Mouse (Mus musculus) embryonic fibroblast, embryonic 13.5 days (primary cell): ENCODE data around the gene Ncs1. TPM values are rescaled to one million over a fixed set of nuclear protein-coding genes. Genes with fewer than 3 reads are reported as not detected.

Experiments used
- H3K27ac ChIP-seq: 2 replicates; pipeline ENCODE4 v1.5.1; 2012; ENCODE audit warnings: low read length, control low read depth, inconsistent platforms; ENCODE audit not compliant: insufficient read depth
- H3K4me1 ChIP-seq: 2 replicates; pipeline ENCODE4 v1.6.1; 2011; ENCODE audit warnings: low read length; ENCODE audit not compliant: control insufficient read depth, insufficient read depth
- H3K4me3 ChIP-seq: 2 replicates; pipeline ENCODE4 v1.5.1; 2011; ENCODE audit warnings: mild to moderate bottlenecking, control low read depth, low read length; ENCODE audit not compliant: insufficient read depth
- CTCF ChIP-seq: IDR thresholded peaks from 2 replicates; pipeline ENCODE4 v1.5.1; 2011; ENCODE audit warnings: mild to moderate bottlenecking, control low read depth, low read length, moderate library complexity, borderline replicate concordance; ENCODE audit not compliant: insufficient read depth
- POLR2A ChIP-seq: IDR thresholded peaks from 2 replicates; pipeline ENCODE4 v1.6.1; 2011; ENCODE audit warnings: low read depth, mild to moderate bottlenecking, control low read depth, low read length, moderate library complexity
- polyA plus RNA-seq: library from polyadenylated mRNA; stranded (reverse); fragments of >200 nt; gene quantifications from 2 replicates; pipeline ENCODE4 v1.2.4, GENCODE M21; 2011; ENCODE audit warnings: low read depth; ENCODE audit not compliant: missing spikeins, insufficient read length

The Ncs1 gene
- polyA plus RNA-seq, 1 experiment, result 43.6 TPM

- TF ChIP-seq POLR2A (no peak), CTCF (0 out of 2 replicates have a peak, but pooled peaks have one; percentile 27)
- H3K4me3 ChIP-seq, result no peak overlapping the region
- H3K4me1 ChIP-seq, result no peaks in the 10 kb centered on the region
- no peak overlapping the region for H3K27ac ChIP-seq
These were observed 36.1 kb upstream of the Ncs1 start for GRCm38 (mm10) chr2:31209525-31209924.

GRCm38 (mm10) chr2:31210144-31210847 is 35.3 kb upstream of the Ncs1 start:
- TF ChIP-seq POLR2A, result no peak
- no peak for TF ChIP-seq CTCF
- Histone ChIP-seq H3K27ac (no peak overlapping the region), H3K4me3 (no peak overlapping the region), H3K4me1 (no peaks in the 10 kb centered on the region)

GRCm38 (mm10) chr2:31211204-31211603 is 34.4 kb upstream of the Ncs1 start:
- Histone ChIP-seq H3K27ac (no peak overlapping the region), H3K4me1 (no peaks in the 10 kb centered on the region), H3K4me3 (no peak overlapping the region)
- TF ChIP-seq CTCF (no peak), POLR2A (no peak)

GRCm38 (mm10) chr2:31214211-31214796 is 31.3 kb upstream of the Ncs1 start:
- Histone ChIP-seq H3K4me1 (no peaks in the 10 kb centered on the region), H3K27ac (no peak overlapping the region), H3K4me3 (no peak overlapping the region)
- TF ChIP-seq POLR2A (no peak), CTCF (no peak)

GRCm38 (mm10) chr2:31218611-31219010 is 27.0 kb upstream of the Ncs1 start:
- no peaks in the 10 kb centered on the region for H3K4me1 ChIP-seq

GRCm38 (mm10) chr2:31219470-31219869 is 26.2 kb upstream of the Ncs1 start:
- TF ChIP-seq CTCF (no peak), POLR2A (no peak)
- Histone ChIP-seq H3K27ac (no peak overlapping the region), H3K4me1 (no peaks in the 10 kb centered on the region), H3K4me3 (no peak overlapping the region)

More at GRCm38 (mm10) chr2:31218611-31219010, 27.0 kb upstream of the Ncs1 start:
- no peak overlapping the region for H3K27ac ChIP-seq
- TF ChIP-seq CTCF, result no peak
- no peak for TF ChIP-seq POLR2A
- no peak overlapping the region for H3K4me3 ChIP-seq

- Histone ChIP-seq H3K4me3 (no peak overlapping the region), H3K27ac (no peak overlapping the region), H3K4me1 (no peaks in the 10 kb centered on the region)
- TF ChIP-seq POLR2A (no peak), CTCF (no peak)
These were observed 24.8 kb upstream of the Ncs1 start for GRCm38 (mm10) chr2:31220844-31221243.

GRCm38 (mm10) chr2:31221582-31221981 is 24.0 kb upstream of the Ncs1 start:
- no peak overlapping the region for H3K27ac ChIP-seq
- H3K4me1 ChIP-seq, result no peaks in the 10 kb centered on the region
- TF ChIP-seq CTCF (no peak), POLR2A (no peak)
- H3K4me3 ChIP-seq, result no peak overlapping the region

GRCm38 (mm10) chr2:31228768-31229311 is 16.8 kb upstream of the Ncs1 start:
- Histone ChIP-seq H3K4me3 (no peak overlapping the region), H3K4me1 (no peaks in the 10 kb centered on the region), H3K27ac (no peak overlapping the region)
- TF ChIP-seq CTCF (no peak), POLR2A (no peak)

GRCm38 (mm10) chr2:31239203-31239696 is 6.4 kb upstream of the Ncs1 start:
- no peak for TF ChIP-seq POLR2A
- TF ChIP-seq CTCF, result no peak
- Histone ChIP-seq H3K27ac (no peak overlapping the region), H3K4me3 (no peak overlapping the region), H3K4me1 (no peaks in the 10 kb centered on the region)

- H3K4me3 ChIP-seq, result no peak overlapping the region
These were observed 5.8 kb upstream of the Ncs1 start for GRCm38 (mm10) chr2:31239833-31240232.

More at GRCm38 (mm10) chr2:31239833-31240232, 5.8 kb upstream of the Ncs1 start:
- TF ChIP-seq POLR2A (no peak), CTCF (no peak)
- no peak overlapping the region for H3K27ac ChIP-seq
- H3K4me1 ChIP-seq, result no peaks in the 10 kb centered on the region
